Mouse (Mus musculus): ENCODE measurements around the gene Pappa2.

Pappa2 gene

DNA sequence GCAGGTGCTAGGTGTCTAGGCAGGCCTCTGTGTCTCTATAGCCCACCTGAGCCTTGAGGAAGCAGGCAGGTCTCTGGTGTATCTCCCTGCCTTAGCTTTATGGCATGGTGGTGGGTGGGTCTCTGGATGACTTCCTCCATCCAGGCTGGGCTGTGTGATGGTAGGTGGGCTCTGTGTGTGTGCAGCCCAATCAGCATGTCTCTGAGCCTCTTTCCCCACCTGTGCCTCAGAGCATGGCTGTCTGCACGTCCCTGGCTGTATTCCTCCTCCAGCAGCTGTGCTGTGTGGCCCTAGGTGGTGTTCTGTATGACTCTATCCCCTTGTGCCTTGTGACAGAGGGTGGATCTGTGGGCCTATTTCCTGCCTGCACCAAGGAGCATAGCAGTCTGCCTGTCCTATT, at the start of gene Pappa2:
Gene Pappa2, minus strand, starts transcription at position 101 of the 400 bp plus-strand sequence.
- DNase-seq (ENCODE audit: low read depth, low spot score), result no peak

DNA sequence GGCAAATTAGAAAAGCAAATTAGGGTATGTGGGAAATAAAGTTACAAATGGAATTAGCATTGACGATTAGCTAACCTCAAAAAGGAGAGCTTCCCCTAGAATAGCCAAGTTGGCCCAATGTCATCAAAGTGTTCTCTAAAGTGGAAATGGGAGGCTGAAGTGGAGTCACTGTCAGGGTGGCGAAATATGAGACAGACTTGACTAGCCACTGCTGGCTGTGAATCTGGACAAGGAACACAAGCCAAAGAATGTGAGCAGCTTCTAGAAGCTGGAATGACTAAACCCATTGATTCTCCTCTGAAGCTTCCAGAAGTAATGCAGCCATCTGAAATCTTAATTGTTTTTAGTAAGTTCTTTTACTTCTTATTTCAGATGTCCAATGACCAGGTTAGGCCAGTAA, 48.8 kb upstream of the Pappa2 start:
- DNase-seq (ENCODE audit: low read depth, low spot score), result peak; percentile 52

DNA sequence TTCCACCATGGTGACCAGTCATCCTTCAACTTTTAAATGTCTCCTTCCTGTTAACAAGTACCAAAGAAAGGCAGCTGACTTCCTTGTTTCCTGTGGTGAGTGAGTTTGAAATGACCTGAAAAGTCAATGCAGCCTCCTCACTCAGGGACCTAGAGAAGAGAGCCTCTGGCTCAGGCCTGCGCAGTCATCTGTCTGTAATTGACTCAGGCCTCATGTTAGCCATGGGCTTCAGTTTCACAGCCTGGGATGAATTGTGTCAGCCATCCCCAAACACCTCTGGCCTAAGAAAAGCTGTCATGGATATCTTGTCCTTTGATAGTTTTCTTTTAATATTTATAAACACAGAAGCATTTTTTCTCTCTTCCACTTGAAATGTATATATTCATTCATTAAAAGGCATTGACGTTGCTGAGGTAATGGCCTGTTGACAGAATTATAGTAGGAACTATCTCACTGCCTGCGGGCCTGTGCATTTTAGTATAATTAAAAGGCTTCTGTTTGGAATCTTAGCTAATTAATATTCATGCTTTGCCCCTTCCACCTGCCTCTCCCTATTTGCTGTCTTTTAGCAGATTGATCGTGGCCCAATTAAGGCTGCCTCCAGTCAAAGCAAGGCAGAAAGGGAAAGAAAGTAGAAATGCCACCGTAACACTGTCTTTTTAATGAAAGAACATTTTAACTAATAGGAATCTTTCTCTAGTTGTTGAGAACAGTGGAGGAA, 34.8 kb upstream of the Pappa2 start:
- DNase-seq (ENCODE audit: low read depth, low spot score), result no peak

DNA sequence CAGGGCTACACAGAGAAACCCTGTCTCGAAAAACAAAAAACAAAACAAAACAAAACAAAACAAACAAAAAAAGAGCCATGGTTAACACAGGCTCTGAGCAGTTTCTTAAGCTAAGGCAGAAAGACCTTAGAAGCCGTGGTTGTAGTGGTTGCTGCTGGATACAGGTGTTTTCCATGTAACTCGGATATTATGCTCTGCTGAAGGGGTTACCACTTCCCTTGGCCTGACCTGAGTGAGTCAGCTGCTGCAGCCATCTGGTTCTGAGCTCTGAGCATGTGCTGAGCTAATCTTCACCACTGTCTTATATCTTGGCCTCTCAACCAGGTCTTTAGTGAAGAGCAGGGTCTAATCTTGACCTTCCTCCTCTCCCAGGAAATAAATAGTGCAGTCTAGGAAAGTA, 6.8 kb upstream of the Pappa2 start:
- peak; percentile 8 for DNase-seq (ENCODE audit: low read depth, low spot score)

DNA sequence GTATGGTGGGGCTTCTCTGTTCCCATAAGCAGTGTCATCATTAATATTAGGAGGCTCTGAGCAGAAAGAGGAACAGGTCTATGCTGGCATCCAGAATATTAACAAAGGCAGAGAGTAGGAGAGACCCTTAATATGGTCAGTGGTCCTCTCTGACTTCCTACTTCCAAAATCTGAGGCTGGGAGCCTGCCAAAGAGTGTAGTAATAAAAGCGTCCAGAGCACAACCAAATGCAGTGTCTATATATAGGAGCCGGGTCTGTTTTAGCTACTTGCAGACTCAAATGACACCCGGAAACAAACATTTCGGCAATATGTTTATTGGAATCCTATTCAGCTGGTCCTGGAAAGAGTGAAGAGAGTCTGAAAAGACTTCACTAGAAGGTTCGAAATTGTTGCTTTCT, 17.9 kb downstream of the Pappa2 start:
- no peak for DNase-seq (ENCODE audit: low read depth, low spot score)

DNA sequence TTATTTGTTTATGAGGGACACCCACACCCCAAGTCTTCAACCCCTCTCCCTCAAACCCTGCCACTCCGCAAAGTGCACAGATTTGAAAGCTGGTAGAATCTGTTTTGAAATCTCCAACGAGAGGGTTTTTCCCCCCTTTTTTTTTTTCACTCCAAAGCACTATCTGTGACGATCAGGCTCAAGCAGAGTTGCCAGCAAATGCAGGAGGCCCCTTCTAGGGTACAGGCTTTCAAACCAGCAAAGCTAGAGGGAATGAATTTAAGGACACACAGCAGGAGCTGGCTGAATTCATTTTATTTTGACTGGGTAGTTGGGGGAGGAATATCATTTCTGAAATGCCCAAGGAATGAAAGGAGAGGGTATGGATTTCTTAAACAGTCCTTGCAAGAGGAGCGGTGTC, 19.3 kb downstream of the Pappa2 start:
- no peak for DNase-seq (ENCODE audit: low read depth, low spot score)

DNA sequence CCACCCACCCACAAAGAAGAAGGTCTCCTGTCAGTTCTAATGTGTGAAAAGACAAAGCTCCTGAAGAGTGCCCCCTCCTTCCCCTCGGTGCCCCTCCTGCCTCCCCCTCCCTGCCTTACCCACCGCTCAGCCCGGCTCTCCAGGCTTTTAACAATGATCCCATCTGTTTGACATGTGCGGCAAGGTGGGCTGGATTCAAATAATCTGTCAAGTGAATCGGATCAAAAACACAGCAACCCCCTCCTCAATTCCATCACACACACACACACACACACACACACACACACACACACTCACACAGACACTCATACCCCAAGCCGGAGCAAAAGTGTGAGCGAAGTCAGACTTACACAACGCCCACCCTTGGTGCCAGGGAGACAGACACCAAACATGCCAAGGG, 19.7 kb downstream of the Pappa2 start:
- DNase-seq (ENCODE audit: low read depth, low spot score), result no peak

DNA sequence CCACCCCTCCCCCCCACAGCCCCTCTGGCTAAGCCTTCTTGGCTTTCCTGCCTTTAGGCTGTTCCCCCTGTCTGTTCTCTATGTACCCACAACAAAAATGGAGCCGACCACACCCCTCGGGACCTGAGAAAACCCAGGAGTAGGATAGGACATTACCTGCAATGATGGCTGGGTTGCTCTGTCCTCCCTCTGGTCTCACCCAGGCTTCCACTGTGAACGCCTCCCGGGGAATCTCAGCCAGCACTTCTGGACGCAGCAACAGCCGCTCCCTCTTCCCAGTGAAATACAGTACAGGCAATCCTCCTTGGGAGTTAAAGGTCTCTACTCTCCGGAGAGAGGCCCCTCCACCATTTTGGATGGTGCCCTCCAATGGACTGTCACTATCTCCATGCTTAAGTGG, 23.9 kb downstream of the Pappa2 start:
- DNase-seq (ENCODE audit: low read depth, low spot score), result no peak

DNA sequence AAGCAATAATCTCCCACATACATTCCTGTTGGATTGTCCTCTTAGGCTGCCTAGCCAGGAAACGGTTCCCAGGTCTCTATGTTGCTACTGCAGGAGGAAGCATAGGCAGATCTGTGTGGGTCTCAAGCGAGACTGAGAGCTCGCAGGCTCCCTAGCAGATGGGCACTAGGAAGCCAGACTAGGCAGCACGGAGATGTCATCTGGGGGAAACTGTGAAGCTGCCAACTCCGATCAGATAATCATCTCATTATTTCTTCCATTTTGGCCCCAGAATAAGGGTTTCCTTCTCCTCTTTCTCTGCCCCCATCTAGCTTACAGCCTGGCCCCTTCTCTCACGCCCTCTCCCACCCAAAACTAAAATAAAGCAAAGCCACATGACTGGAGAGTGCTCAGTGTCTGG, 25.5 kb downstream of the Pappa2 start:
- DNase-seq (ENCODE audit: low read depth, low spot score), result no peak

DNA sequence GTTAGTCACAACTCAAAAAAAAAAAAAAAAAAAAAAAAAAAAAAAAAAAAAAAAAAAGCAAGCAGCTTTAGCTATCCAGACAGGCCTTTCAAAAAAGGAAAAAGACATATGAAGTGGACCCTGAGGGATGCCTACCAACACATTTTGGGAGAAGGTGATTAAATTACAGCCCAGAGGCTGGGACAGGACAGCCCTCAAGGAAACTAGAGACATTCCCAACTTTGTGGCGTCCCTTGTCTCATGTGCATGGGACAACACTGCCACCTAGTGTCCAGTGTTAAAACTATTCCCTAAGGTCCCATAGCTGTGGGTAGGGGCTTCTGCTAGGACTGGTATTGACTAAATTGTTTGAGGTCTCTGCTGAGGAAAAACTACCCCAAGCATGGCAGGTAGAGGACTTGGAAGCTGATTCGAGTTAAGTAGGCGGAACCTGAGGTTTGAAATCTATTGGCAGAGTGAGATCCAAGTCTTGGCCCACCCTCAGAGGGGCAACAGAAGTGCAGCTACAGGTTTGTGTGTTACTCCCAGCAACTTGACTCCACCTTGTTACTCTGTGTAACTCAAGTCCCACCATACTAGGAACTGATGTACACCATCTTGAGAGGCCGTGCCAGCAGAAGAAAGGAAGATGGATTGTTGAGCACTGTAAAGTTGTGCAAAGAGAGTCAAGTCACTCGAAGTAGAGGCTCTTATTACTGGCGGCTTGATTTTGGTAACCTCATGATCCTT, 26.6 kb downstream of the Pappa2 start:
- peak; percentile 88 for DNase-seq (ENCODE audit: low read depth, low spot score)

DNA sequence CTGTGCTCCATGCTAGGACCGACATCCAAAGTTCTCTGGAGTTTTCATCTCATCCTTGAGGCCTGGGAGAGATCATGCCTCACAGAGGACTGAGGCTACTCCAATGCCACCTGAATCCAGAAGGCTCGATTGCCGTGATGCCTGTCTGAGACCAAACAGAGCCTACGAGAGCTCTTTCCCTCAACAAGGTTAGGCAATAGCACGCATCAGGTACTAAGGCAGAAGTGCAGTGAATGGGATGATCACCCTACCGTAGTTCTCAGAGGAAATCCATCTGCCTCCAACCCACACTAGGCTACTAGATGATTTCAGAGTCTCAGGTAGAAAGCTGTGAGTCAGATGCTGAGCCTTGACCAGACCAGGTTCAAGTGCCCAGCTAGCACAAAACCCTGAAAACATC, 31.2 kb downstream of the Pappa2 start:
- DNase-seq (ENCODE audit: low read depth, low spot score), result no peak

DNA sequence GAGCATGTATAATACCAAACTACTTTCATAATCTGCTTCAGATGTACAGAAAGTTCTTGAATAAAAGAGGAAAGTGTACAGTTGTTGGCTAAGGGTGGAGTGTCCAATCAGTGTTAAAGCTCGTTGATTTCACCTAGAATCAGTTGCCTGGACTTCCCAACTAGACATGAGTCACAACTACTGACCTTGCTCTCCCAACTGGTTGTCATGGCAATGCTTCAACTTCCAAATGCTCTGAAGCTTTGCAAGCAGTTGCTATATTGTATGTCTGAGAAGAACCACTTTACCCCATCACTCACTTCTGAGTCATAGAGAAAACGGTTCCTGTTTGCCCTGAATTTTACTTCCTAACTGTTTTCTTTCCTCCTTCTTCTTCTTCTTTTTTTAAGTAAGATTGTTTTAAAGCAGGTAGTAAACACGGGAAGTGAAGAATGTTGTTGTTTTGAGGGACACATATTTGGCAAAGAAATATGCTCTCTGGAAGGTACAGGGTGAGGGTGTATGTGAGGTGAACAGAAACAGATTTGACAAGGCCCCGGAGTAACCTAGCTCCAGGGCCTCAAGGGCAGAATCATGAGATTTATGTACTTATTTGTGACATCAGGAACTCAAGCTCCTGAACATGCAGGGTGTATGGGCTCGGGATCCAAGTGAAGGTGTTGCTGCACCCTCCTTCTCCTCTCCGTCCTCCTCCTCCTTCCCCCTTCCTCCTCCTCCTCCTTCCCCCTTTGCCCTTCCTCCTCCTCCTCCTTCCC, 32.1 kb downstream of the Pappa2 start:
- DNase-seq (ENCODE audit: low read depth, low spot score), result peak; percentile 96

DNA sequence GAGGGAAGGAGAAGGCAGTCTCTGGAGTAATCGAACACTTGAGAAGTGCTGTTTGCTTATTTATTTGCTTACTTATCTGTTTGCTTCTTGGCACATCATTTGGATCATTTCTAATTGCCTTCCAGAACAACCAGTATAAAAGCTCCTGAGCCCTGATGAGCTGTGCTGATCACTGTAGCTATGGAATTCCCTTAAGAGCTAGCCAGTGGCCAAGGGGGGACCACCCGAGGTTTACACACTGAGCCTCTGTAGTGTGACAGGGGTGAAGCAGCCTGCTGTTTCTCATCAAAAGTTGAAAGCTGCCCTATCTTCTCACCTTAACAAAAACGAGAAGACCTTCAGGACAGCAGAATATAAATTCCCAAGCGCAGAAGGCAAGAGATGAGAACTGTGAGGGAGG, 35.4 kb downstream of the Pappa2 start:
- no peak for DNase-seq (ENCODE audit: low read depth, low spot score)

DNA sequence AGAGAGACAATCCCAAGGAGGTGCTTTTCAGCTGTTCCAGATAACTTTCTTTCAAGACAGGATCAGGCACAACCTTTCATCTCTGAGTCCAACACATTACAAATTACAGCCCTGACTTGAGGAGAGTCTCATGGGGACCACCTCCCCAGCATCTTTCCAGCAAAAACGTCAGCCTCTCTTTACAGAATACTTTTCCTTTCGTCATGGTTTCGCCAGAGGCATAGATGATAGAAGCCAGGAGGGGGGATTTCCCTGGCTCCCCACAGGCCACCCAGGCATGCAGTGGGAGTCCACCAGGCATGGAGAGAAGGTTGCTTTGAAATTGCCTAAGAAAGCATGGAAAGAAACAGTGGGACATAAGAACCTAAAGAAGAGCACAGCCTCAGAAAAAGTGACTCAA, 37.4 kb downstream of the Pappa2 start:
- no peak for DNase-seq (ENCODE audit: low read depth, low spot score)

DNA sequence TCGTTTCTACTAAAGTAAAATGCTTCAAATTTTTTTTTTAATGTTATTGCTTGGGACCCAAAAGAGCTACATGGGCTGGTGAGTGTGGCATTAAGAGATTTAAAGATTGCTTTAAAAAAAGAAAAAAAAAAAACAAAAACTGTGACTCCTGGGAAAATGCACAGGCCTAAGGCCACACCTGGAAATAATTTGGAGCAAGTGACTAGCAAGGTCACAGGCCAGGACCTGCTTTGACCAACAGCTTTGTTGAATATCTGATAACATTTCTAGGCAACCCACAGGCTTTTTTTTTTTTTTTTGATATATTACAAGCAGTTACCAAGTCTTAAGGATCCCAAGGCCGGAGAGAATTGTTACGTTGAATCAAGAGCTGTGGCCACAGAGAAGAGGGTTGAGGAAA, 39.3 kb downstream of the Pappa2 start:
- no peak for DNase-seq (ENCODE audit: low read depth, low spot score)

DNA sequence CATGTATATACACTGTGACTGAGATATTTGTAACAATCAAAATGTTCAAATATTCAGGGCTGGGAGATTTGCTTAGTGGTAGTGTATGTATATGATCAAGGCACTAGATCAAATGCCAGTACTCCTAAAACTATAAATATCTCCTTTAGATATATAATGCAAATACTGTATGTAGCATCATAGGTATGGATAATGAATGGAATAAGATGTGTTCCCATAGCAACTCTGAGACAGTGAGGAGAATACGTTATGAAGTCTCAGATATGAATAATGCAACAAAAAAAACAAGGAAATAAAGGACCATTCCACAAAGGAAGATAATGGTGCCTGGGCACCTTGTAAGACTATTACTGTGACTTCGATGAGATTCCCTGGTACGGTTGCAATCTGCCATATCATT, 45.8 kb downstream of the Pappa2 start:
- DNase-seq (ENCODE audit: low read depth, low spot score), result no peak

DNA sequence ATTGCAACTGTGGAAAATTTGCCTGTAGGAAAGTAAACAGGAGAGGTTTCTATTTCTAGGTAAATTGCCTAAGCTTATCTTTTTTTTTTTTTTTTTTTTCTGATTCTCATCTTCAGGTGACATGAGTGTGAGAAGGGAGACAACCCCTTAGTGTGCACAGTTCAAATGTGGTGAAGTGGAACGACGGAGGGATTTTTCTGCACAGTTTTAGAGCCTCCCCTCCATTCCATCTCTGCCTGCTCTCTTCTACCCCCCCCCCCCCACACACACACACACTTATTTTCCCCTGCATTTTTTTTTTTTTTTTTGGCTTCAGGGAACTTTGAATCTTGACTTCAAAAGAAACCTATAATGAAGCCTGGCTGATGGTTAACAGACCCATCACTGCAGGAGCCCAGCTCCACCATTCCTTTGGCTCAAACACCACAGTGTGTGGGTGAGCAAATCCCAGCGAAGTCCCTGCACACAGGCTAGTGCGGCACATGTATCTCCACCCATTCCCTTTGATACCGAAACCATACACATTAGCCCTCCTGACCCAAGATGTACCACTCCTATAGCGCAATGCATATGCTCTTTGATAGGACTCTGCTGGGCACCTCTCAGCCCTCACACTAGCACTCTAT, 49.0 kb downstream of the Pappa2 start:
- no peak for DNase-seq (ENCODE audit: low read depth, low spot score)

DNA sequence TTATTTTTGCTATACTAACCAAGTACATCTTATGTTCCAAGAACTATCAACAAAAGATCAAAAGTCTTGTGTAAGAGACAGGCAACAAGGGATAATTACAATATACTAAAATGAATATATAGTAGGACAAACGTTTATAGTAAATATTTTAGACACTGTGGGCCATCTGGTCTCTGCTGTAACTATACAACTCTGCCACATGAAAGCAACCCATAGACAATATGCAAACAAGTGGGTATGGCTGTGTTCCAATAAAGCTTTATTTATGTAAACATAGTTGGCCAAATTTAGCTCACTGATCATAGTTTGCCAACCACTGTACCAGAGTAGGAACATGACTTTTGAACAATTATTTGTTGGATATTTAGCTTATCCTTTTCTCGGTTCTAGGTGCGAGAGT, 50.9 kb downstream of the Pappa2 start:
- DNase-seq (ENCODE audit: low read depth, low spot score), result no peak

DNA sequence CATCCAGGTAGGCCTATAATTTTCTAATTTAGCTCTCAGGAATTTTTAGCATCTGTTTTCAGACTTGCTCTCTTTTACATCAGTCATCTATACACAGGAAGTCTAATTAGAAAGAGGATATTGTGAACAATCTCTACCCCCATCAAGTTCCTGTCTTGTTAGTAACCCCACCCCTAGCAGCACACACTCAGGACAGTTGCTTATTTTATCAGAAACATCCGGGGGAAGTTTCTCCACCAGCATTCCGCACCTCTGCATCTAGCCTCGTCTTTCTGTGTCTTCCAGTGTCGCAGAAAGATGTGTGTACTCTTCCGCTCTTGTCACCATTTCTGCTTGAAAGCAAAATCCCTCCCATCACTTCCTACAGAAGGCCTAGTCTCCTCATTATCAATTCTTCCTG, 59.8 kb downstream of the Pappa2 start:
- DNase-seq (ENCODE audit: low read depth, low spot score), result no peak

DNA sequence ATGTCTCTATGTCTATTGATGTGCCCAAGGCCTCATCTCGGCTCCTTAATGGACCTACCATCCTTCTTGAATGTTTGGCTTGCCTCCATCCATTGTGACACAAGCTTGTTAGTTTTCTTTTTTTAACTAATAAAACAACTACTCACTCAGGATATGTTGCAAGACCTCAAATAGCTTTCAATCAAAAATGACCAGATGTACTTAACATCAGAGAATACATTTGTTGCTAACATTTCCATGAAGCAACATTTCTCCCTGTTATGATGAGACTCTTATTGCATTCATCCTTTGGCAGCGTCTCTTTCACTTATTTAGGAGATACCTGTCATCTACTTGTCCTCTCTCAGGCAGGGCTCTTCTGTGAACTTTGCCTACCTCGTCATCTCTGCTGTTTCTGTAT, 61.4 kb downstream of the Pappa2 start:
- peak; percentile 68 for DNase-seq (ENCODE audit: low read depth, low spot score)

DNA sequence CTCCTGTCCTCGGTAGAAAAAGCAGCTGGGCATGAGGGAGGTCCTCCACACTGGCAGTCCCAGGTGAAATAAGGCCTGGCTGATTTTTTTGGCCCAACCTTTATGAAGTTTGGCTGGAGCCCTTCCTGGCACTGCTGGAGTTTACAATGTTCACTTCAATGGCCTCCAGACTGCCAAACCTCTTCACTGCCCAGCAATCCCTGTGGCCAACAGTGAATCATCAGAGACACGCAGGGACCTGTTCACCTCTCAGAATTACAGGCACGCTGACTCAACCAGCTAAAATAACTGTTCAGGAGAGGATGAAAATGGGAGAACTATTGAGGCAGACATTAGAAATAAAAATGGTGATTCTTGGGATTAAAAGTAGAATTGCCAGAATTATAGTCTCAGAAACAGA, 63.2 kb downstream of the Pappa2 start:
- peak; percentile 89 for DNase-seq (ENCODE audit: low read depth, low spot score)

DNA sequence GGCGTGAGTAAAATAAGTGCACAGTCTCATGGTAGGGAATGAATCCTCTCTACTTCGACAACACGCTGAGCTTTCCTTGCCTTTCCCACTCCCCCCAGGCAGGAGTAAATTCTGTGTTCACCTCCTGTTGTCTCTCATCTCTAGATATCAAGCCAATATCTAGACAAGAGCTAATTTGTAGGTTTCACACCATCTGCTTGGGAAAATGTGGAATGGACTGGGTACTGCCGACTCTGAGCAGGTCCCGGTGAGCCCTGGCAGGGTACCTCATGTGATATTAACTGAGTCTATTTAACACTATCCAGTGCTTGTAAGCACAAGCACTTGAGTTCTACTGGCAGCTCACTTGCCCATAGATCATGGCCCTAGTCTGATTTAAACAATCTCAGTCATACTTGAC, 64.7 kb downstream of the Pappa2 start:
- DNase-seq (ENCODE audit: low read depth, low spot score), result no peak
